Mouse (Mus musculus) adrenal gland, postnatal 36 days (tissue): Measurements from ENCODE around the gene Inca1. TPM values are rescaled to one million over a fixed set of nuclear protein-coding genes. Genes with fewer than 3 reads are reported as not detected.
A peak's percentile ranks its signal among the peaks of the same experiment; 100 is the strongest.

Source experiments
- DNase-seq, 2 experiments: peaks; one replicate each; pipeline ENCODE4 v3.0.0; 2021; ENCODE audit warnings: mixed read lengths in 1 of 2
- long read RNA-seq, 2 experiments: library from polyadenylated mRNA; stranded (forward); transcript quantifications; one replicate each; pipeline ENCODE4 v2.0.0; 2021; ENCODE audit warnings: borderline sequencing depth in 2 of 2
- total RNA-seq, 2 experiments: library from RNA; stranded (reverse); gene quantifications; 2 replicates each; pipeline ENCODE4 v1.2.3; 2021

The Inca1 gene
- 10 to 100 TPM in 1 of 2 experiments, 1 to 10 TPM in 1; 9.5 to 12.2 TPM for total RNA-seq
- long read RNA-seq, experiment 1, transcript Inca1-203 (7 exons, 1,080 nt): major isoform, 9 of 16 reads
- long read RNA-seq, experiment 1, partial matches to known transcripts: 0 of 16 reads
- long read RNA-seq, experiment 1, other reads (novel, unspliced or antisense): 6 of 16 reads
- long read RNA-seq, experiment 2, partial matches to known transcripts: 0 of 6 reads
- long read RNA-seq, experiment 2, other reads (novel, unspliced or antisense): 1 of 6 reads

DNA sequence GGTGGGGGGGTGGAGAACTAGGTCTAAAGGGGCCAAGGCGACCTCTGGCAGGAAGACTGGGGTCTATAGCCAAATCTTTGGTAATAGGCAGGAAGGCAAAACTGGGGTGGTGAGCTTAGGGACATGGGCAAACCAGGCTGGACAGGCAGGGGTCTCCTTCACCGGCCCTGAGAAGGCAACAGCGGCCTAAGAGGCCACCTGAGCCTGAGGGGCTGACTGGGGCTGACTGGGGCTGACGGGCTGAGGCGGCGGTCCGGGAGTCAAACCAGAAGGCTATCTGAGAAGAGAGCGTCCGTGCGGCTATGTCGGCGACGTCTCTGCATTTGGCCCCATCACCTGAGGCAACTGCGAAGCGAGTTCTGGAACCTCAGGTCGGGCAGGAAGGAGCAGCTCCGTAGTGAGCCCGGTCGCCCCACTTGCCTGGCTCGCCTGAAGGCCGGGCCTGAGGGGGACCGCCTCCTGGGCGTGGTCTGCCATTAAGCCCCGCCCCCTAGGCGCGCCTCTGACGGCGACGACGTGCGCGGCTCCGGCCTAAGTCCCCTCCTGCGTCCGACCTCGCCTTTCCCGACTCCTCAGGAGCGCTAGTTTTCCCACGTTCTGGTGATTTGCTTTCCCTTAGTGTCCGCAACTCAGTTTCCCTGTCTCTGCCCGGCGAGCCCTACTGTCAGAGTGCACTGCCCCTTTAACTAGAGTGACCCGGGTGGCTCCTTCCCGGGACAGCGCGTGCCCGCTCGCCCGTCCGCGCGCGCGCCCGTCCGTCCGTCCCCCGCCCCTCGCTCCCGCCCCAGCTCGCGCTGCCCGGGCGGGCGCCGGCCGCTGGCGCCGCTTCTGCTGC is at the start of gene Inca1, which contains the start of gene Kif1c:
Gene Inca1, minus strand, starts transcription at position 434 of the 835 bp plus-strand sequence.
Gene Kif1c, plus strand, starts transcription at position 827 of the 835 bp plus-strand sequence.
- DNase-seq: peak; percentile 96 to 98

DNA sequence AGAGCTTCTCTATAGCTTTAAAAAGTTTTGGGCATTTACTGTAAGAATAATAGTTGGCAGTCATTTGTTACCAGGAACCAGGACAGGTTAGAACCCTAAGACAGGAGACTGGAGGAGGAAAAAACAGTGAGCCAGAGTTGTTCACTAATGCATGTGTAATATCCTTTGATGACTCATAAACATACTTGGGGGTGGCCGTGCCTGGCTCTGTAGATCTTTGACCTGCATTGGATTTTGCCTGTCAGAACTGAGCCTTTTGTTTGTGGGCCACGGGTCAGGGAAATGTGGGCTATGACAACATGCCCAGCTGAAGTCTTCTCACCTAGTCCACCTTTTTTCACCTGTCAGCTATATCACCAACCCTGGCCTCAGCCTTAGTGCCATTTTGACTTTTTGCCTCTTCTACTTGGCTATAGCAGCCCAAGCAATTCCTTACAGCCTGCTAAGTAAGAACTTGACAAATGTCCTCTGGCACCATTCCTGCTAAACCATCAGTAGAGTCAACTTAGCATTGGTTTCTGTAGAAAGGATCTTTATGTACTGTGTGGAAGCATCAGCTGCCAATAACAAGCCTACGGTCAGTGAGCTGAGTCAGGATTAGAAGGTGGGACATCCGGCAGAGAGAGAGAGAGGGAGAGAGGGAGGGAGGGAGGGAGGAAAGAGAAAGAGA is 48.1 kb upstream of the Inca1 start:
- no peak for DNase-seq

DNA sequence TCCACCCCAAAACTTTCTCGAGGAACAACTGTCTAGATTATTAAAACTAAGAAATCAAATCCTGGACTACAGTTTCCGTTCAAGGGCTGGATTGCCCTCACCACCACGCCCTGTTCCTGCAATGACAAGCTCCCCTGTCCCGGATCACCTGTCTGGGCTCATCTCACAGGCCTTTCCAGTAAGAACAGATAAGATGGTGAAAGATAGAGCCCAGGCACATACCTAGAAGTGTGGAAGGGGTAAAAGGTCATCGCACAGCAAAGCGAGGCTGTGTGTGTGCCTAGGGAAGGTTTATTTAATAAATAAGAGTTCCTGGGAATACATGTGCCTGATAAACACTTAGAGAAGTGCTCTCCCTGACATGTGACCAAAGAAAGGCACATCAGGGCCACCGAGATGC is 45.7 kb upstream of the Inca1 start:
- DNase-seq: no peak

DNA sequence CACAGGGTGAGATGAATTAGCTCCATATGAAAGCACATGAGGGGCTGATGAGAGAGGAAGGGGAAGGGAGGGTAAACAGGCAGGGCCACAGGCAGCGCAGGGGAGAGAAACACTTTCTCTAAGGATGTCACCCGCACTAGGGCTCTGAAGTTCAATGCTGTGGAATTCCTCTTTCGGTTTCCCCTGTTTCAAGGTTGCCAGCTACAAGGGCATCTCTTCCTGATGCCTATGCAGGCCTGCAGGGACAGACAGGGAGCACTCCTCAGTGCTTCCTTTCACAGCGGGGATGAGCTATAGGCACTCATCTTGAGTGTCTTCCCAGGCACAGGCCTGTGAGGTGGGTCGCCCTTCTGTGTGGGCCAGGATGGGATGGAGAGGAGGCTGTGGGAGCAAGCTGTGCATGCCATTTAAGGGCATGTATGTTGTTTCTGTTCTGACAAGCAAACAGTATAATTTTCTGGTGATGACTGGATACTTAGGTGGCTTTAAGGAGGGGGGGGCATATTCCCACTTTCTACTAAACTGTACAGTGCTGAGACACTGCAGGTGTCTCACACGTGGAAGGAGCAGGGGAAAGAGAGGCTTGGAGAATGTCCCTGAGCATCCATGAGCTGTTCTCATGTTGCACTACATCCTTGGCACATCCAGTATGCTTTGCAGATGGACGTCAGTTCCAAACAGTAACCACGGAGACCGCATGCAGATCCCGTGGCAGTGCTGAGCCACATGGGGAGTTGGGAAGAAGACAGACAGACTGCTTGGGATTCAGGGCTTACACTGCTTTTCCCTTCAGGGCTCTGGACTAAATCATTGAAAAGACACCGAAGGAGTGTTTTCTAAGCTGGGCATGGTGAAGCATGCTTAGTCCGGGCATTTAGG is 42.9 kb upstream of the Inca1 start:
- peak in 1 of 2 experiments; percentile 38 for DNase-seq

DNA sequence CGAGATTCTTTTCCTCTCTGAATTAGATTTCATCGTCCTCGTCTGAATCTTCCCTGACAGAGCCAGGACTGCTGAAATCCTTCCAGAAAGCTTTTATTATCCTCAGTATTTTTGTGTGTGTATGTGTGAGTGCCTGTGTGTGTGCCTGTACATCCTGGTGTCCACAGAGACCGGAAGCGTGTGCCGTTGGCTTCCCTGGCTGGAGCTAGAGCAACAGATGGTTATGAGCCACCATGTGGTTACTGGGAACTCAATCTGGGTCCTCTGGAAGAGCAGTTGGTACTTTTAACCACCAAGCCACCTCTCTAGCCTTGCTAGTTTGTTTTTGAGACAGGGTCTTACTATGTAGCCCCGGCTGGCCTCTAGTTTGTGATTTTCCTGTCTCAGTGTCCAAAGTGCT is 42.2 kb upstream of the Inca1 start:
- DNase-seq: no peak

DNA sequence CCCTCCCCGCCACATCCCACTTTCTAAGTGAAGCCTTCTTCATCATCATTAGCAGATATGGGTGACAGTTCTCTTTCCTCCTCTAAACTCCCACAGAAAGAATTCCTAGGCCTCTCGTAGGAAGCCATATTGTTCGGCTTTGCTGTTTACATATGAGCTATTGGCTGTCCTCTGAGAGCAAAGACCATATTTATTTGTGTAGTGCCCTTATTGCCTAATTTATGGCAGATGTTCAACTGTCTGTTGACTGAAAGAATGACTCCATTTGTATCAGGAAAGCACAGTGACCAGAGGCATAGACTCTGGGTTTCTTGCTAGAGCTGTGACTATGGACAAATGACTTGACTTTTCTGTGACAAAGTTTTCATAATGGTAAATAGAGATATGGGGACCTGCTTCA is 41.6 kb upstream of the Inca1 start:
- DNase-seq: no peak

DNA sequence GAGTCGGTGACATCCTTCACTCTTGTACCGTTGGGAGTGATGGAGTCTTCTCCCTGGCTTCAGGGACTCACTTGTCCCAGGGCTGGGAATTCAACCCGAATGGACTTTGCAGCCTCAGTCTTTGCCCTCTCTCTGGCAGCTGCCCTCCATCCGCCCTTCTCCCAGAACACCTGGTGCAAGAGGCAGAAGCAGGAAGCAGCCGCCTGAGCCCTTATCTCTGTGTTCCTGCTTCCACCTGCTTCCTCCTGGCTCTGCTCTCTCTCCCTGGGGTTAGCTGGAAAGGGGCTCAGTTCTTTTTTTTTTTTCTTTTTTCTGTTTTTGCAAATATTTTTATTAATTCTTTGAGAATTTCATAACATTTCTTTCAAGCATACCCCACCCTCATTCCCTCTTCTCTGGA is 37.8 kb upstream of the Inca1 start:
- no peak for DNase-seq

DNA sequence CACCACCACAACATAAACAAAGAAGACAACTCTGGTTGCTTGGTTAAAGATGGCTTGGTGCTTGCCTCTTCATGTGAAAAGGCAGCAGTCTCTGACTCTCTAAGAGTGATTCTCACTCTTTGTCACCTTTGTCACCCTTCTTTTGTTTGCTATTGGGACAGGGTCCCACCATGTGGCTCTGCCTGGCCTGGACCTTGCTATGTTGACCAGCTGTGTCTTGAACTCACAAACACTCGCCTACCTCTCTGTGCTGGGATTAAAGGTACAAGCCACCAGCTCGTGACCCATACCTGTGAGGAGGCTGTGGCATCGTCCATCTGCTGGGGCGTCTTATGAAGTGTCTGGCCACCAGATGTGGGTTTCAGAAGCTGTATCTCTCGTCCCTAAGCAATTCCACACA is 33.3 kb upstream of the Inca1 start:
- no peak for DNase-seq

DNA sequence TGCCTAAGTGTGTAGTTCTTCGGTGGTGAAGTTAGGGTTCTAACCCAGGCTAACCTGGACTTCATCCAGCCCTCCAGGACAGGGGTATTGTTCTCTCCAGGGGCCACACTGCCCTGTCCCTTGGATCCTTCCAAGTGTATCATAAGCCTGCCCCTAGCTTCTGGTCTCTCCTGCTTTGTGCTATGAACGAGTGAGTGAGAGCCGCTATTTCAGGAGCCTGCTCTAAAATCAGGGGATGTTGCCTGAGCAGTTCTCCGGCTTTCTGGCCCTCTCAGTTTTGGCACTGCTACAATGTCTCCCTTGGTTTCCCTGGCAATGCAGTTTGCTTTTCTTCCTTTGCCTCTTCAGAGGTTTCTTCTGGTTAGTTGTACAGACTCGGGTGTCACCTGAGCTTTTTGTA is 31.2 kb upstream of the Inca1 start:
- DNase-seq: no peak

DNA sequence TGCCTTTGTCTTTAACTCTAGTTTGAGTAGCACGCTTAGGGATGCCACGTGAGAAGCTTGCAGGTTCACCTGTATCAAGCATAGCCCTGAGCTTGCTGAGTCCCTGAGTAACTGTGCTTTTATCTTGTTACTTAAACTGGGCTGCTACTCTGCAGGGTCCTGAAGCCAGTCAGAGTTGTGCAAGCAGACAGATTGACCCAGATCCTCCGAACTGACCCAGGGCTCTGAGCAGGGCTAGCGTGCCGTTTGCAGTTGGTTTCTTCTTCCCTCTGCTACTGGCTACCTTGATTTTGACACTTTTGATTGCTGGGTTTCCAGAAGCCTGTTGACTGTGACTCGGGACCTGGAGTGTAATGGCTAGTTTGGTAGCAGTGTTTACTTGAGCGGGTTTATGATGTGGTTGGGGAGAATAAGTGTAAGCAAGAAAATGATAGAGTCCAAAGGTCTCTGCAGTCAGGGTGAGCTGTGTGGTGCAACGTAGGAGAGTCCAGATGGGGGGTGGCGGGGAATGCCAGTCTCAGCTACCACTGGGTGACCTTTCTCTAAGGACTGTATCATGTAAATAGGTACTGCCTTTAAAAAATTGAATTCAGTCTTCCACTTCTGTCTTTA is 30.6 kb upstream of the Inca1 start:
- peak; percentile 34 to 36 for DNase-seq

DNA sequence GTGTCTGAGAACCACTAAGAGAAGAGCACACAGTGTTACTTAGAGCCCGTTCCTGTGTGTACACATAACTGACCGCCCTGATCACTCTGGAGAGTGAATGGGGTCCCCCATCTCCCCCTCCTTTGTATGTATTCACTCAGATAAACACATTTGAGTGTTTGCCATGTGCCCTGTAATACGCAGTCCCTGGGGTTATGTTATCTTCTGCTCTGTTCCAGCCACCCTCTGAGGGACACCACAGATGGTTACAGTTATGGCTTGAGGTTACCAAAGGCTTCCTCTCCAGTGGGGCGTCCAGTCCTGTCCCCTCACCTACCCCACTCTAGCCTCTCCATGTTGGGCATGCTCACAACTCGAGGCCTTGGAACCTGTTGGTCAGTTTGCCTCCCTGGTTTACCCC is 27.4 kb upstream of the Inca1 start:
- no peak for DNase-seq

DNA sequence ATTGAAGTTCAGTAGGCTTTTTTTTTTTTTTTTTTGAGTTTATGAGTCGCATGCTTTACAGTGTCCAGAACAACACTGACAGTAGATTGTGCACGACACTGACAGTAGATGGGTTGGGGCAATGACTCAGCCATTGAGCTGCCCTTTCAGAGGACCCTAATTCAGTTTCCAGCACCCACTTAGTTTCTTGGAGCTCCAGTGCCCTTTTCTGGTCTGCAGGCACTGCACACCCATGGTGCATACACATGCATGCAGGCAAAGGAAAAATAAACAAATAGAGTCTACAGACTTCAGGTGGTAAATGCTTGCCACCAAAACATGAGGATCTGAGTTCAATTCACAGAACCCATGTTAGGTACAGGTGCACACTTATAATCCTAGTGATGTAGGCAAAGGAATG is 26.6 kb upstream of the Inca1 start:
- no peak for DNase-seq

DNA sequence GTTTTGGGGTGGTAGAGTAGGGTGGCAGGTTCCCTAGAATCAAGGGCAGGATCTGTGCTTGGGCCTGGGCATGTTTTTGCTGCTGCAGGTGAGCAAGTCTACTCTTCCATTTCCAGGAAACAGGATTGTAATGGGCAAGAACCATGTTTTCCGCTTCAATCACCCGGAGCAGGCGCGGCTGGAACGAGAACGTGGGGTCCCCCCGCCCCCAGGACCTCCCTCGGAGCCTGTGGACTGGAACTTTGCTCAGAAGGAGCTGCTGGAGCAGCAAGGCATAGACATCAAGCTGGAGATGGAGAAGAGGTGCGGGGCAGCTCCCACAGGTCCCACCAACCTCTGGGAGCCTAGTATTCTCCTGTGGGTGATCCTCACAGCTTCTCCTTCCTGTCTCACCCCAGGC is 24.8 kb upstream of the Inca1 start:
- no peak for DNase-seq

DNA sequence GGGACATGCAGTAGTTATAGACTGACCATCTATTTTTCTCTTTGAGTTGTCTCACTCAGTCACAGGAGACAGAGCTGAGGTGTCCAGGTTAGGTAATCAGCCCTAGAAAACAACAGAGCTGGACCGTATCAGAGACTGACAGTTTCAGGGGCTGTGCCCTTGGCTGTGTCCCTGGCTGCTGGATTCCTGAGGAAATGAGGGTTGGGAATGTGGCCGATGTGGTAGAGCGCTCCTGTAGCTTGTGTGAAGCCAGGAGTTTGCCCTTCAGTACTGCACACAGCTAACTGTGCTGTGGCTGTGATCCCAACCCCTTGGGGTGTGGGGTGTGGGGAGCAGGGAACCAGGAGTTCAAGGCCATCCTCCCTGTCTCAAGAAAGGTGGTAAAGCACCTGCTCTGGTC is 21.1 kb upstream of the Inca1 start:
- peak; percentile 63 to 68 for DNase-seq

DNA sequence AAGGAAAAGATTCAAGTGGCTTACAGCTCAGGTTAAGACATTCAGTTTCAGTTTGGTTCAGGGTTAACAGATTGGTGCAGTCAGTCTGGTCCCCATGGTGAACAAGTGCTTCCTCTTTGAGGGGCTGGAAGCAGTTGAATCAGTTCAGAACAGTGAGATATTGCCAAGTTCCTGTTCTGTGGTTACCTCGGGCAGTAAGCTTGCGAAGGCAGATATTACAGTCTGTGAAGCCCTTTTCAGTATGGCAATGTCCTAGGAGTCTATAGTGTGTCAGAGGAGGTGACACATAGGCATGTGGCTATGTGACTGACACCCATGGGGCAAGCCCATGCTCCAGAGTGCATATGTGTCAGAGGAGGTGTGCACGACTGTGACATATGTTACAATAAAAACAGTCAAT is 20.6 kb upstream of the Inca1 start:
- no peak for DNase-seq

DNA sequence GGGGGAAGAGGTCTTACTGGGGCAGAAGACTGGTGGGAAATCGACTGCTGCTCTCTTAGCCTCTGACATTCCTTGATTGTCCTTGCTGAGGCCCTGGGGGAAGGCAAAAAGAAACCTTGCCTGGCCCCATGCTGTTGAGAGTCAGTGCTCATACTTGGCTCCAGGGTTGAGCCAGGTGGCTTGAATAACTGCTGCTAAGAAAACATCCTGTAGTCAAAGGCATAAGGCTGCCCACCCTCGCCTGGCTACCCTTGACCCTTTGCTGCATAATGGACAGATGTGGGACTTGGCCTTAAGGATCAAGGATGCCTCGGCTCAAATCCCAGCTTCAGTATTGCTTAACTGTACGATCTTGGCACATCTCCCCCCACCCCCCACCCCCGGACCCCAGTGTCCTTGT is 18.5 kb upstream of the Inca1 start:
- DNase-seq: peak; percentile 56 to 63

DNA sequence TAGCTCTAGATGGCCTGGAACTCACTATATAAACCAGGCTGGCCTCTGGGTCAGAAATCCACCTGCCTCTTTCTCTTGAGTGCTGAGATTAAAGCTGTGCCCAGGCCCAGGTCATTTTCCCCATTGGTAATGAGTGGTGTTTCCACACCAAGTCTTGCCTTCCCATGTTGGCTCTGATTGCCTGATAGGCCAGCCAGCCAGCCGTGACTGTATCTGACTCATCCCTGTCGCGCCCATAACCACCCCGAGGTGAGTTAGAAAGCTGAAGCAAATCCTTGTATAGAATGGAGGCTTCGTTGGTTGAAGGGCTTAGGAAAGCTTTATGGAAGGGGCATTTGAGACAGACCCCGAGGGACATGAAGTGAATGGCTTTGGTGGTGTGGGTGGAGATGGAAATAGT is 15.9 kb upstream of the Inca1 start:
- DNase-seq: peak; percentile 57 to 75

DNA sequence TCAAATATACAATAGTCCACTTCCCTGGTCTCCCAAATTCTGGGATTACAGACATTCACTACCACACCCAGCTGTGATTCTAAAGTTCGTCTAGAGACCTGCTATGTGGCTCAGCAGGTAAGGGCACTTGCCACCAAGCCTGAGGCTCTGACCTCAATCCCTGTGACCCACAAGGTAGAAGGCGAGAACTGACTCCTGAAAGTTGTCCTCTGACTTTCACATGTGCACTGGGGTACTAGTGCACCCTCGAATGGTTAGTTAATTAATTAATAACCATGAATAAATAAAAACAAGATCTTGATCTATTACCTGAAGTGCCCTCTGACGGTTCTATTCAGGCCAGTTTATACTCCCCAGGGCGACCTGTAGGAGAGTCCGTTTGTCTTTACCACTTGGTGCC is 13.3 kb upstream of the Inca1 start:
- DNase-seq: no peak

DNA sequence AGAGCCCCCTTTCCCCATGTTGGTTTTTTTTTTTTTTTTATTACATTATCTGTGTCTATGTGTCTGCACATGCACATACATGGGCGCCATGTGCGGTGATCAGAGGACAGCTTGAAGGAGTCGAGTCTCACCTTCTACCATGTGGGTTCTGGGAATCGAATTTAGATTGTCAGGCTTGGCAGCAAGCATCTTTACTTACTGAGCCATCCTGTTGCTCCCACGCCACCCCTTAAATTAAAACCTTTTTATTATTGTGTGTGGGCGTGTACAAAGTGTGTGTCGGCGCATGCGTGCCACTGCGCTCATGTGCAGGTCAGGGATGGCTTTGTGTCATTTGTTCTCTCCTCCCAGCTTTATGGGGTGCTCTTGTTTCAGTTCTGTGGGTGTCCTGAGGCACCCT is 11.1 kb upstream of the Inca1 start:
- no peak for DNase-seq

DNA sequence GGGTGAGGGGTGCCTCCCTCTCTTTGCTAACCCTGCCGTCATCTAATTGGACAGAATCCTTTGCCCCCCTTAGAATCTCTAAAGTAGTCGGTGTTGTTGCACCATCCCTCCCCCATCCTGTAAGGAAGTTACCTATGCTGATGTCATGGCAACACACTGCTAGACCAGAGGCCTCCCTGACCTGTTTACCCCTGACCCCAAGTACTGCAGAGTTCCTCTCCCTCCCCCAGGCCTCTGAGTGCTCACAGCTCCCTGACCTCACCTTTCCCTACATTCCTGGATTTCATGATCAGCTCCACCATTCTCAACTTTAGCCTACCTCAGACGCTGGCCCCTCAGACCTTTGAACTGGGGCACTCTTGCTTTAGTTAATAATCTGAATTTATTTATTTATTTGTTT is 6.2 kb upstream of the Inca1 start:
- no peak for DNase-seq

DNA sequence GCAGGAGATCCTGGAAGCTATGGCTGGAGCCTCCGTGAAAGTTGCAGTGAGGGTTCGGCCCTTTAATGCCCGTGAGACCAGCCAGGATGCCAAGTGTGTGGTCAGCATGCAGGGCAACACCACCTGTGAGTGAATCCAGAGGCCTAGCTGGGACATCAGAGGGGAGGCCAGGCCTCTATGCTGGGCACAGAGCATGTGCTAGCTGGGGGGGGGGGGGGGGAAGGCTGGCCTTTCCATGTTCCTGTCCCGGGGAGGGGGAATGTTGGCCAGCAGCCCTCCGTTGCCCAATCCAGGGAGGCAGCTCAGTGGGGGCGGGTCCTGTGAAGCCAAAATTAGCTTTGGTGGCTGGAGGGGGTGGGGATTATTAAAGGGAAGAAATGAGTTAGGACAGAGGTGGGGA is 2.8 kb upstream of the Inca1 start:
- peak in 1 of 2 experiments; percentile 63 for DNase-seq
